In the genomic region with DNA sequence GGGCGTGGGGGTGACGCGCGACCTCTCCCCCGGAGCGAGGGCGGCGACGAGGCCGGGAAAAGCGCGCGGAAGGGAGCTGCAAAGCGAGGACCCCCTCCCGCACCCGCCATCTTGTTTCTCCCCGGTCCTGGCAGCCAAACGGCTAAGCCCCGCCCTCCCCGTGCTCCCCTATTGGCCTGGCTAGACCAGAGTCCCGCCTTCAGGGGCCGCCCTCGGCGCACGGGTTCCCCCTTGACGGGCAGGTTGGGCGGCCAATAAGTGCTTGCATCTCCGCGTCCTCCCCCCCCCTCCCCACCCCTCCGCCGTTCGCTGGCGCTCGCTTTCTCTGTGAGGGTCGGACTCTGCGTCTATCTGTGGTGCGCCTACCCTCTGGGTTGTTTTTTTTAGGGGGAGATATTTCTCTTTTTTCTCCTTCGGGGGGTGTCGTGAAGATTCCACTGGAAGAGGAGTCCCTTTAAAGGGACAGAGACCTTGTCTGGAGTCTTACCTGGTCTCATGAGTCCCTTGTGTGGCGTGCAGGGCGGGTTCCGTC, we compare ENCODE assay signal across 8 mouse cellular contexts. TPM values are rescaled to one million over a fixed set of nuclear protein-coding genes. Genes with fewer than 3 reads are reported as not detected.
DNase-seq lines count a peak whose midpoint lies in the region; ATAC-seq and TF ChIP-seq lines count a peak whose summit lies in the region.

No protein-coding gene starts in this region.

- H3K27me3 ChIP-seq in Patski = no peaks in the 10 kb centered on the region
- no peaks in the 10 kb centered on the region for H3K27me3 ChIP-seq in hindbrain, embryonic 12.5 days

- peak; percentile 82 for DNase-seq in Patski (ENCODE audit: low read depth, low spot score)
- peak; percentile 100 for DNase-seq in cerebellum, postnatal 10 days
- peak; percentile 97 to 98 for DNase-seq in frontal cortex, postnatal 10 days (ENCODE audit: low spot score in 2 of 2)
- peak; percentile 96 to 98 for DNase-seq in layer of hippocampus, postnatal 14 days (ENCODE audit: low spot score in 2 of 2)
- DNase-seq in lung, postnatal 10 days = peak; percentile 100
- peak; percentile 98 for DNase-seq in ovary, postnatal 14 days (ENCODE audit: low spot score)
- DNase-seq in thymus, postnatal 10 days (ENCODE audit: low spot score in 2 of 2) = peak; percentile 100

- TF ChIP-seq CTCF in Patski (IDR thresholded peaks at IDR 0.05) = no peak

- no peaks in the 10 kb centered on the region for H3K9me3 ChIP-seq in hindbrain, embryonic 12.5 days (replicated peaks)

- H3K4me1 ChIP-seq in hindbrain, embryonic 12.5 days = peaks cover 27% of the 10 kb centered on the region

- peak overlapping the region; percentile 100 for H3K27ac ChIP-seq in hindbrain, embryonic 12.5 days

- ATAC-seq in Patski = peak; percentile 88
- peak; percentile 99 for ATAC-seq in hindbrain, embryonic 12.5 days (ENCODE audit: low FRiP score)

- in situ Hi-C loops in Patski (cut with MboI; ENCODE audit: low pct_unique_long_range_greater_than_20kb) = no loop called here

- CTCF ChIA-PET in Patski (lab: Charles Lee) = no interaction called here

- H3K4me3 ChIP-seq in hindbrain, embryonic 12.5 days = peak overlapping the region; percentile 94

- under 1% methylated on average over 36 of the region's 42 CpGs for WGBS in hindbrain, embryonic 12.5 days

- H3K4me2 ChIP-seq in hindbrain, embryonic 12.5 days (replicated peaks) = peak overlapping the region; percentile 98

- peaks cover 12% of the 10 kb centered on the region for H3K36me3 ChIP-seq in hindbrain, embryonic 12.5 days

- POLR2A ChIA-PET in Patski (lab: Charles Lee) = interaction anchor here (1.0 to 2.3 kb wide), 2 partner anchors 11 to 108 kb away, joined by 3 to 4 read pairs; no protein-coding TSS in a partner anchor

- H3K9ac ChIP-seq in hindbrain, embryonic 12.5 days = peak overlapping the region; percentile 100

RNA-seq across cellular contexts. Expression of gene Brpf3, which starts 0.7 kb away (rescaled TPM):
- polyA plus RNA-seq in Patski (2021) = 31.4 TPM
- polyA plus RNA-seq in hindbrain, embryonic 12.5 days (2016; fragmentation: Nextera tagmentation; extraction: Ambion mirVana) = 13.0 and 13.8 TPM in 2 replicates
- total RNA-seq in layer of hippocampus, postnatal 14 days (2021) = 10 to 100 TPM; 31.8 to 35.7 TPM

RNA-seq across cellular contexts. Expression of gene Mapk13, which starts 32.4 kb away (rescaled TPM):
- polyA plus RNA-seq in Patski (2021) = 0.23 TPM
- 4.2 and 6.5 TPM in 2 replicates for polyA plus RNA-seq in hindbrain, embryonic 12.5 days (2016; fragmentation: Nextera tagmentation; extraction: Ambion mirVana)
- total RNA-seq in layer of hippocampus, postnatal 14 days (2021) = 1 to 10 TPM; 1.0 to 1.5 TPM

RNA-seq across cellular contexts. Expression of gene Pnpla1, which starts 56.7 kb away (rescaled TPM):
- polyA plus RNA-seq in Patski (2021) = not detected
- polyA plus RNA-seq in hindbrain, embryonic 12.5 days (2016; fragmentation: Nextera tagmentation; extraction: Ambion mirVana) = not detected in 2 replicates
- total RNA-seq in layer of hippocampus, postnatal 14 days (2021) = under 1 TPM; 0.18 to 0.26 TPM

Comparison
In these comparisons a context has a peak if more than half of its experiments do, and no peak if none do; other contexts are left out.
1. Peak in every context shown above with its lines: DNase-seq, ATAC-seq, H3K4me3 ChIP-seq and H3K27ac ChIP-seq.